Mouse (Mus musculus): ENCODE results near the gene Rps2. TPM values are rescaled to one million over a fixed set of nuclear protein-coding genes. Genes with fewer than 3 reads are reported as not detected.
"Not testable (repeated sequence)": the region's sequence is repeated elsewhere in the genome, so short reads cannot be mapped to it uniquely, and the experiment has no call there.

The Rps2 gene
- polyA plus RNA-seq (2012; rRNA removed) = 1,627 and 2,207 TPM in 2 replicates

- no peak within 1 kb of the TSS for H3K27ac ChIP-seq (ENCODE audit: insufficient read depth, low read depth, low read length)
- peaks cover 15% of the 10 kb centered on the region for H3K36me3 ChIP-seq (ENCODE audit: control insufficient read depth, insufficient read depth, low read length)
- no peaks in the 10 kb centered on the region for H3K27me3 ChIP-seq (ENCODE audit: control insufficient read depth, insufficient read depth, low read length)
- H3K4me3 ChIP-seq (ENCODE audit: low read depth, low read length) = no peak within 1 kb of the TSS
- no peak for TF ChIP-seq CTCF (IDR thresholded peaks at IDR 0.05; ENCODE audit: extremely low read depth, insufficient read length, insufficient replicate concordance, low read depth, low read length)
- TF ChIP-seq POLR2A (IDR thresholded peaks at IDR 0.05; ENCODE audit: low read depth, low read length) = no peak
- peaks cover 2% of the 10 kb centered on the region for H3K4me1 ChIP-seq (ENCODE audit: control insufficient read depth, insufficient read depth, insufficient read length, low read length)
- 80% methylated on average over 4 of the region's 4 CpGs for WGBS
Measured at GRCm38 (mm10) chr17:24717943-24718342, at the start of gene Rps2, which contains the start of gene Rnf151. Gene Rps2 (plus strand): TSS chr17:24718116. Gene Rnf151 (minus strand): TSS chr17:24718063.

GRCm38 (mm10) chr17:24669214-24669544 lies 48.7 kb upstream of the Rps2 start:
- 7% methylated on average over 15 of the region's 15 CpGs for WGBS
- Histone ChIP-seq H3K4me3 (ENCODE audit: low read depth, low read length) (peak overlapping the region; percentile 58), H3K27ac (ENCODE audit: insufficient read depth, low read depth, low read length) (peak overlapping the region; percentile 33; the same call in 1 of the 2 replicates), H3K4me1 (ENCODE audit: control insufficient read depth, insufficient read depth, insufficient read length, low read length) (peaks cover 15% of the 10 kb centered on the region; the same call in 1 of the 2 replicates)
- H3K27me3 ChIP-seq (ENCODE audit: control insufficient read depth, insufficient read depth, low read length); H3K36me3 ChIP-seq (ENCODE audit: control insufficient read depth, insufficient read depth, low read length): not testable (repeated sequence)

- H3K27me3 ChIP-seq (ENCODE audit: control insufficient read depth, insufficient read depth, low read length) = no peaks in the 10 kb centered on the region
- TF ChIP-seq CTCF (IDR thresholded peaks at IDR 0.05; ENCODE audit: extremely low read depth, insufficient read length, insufficient replicate concordance, low read depth, low read length) (peak; percentile 37; the same call in 1 of the 2 replicates), POLR2A (IDR thresholded peaks at IDR 0.05; ENCODE audit: low read depth, low read length) (peak; percentile 67; the same call in 1 of the 2 replicates)
- peak within 1 kb of the TSS; percentile 71 for H3K4me3 ChIP-seq (ENCODE audit: low read depth, low read length)
- no peaks in the 10 kb centered on the region for H3K36me3 ChIP-seq (ENCODE audit: control insufficient read depth, insufficient read depth, low read length)
- H3K27ac ChIP-seq (ENCODE audit: insufficient read depth, low read depth, low read length) = peak within 1 kb of the TSS; percentile 36
- WGBS = under 1% methylated on average over 80 of the region's 80 CpGs
- H3K4me1 ChIP-seq (ENCODE audit: control insufficient read depth, insufficient read depth, insufficient read length, low read length) = peaks cover 15% of the 10 kb centered on the region; the same call in 1 of the 2 replicates
Measured at GRCm38 (mm10) chr17:24669545-24670245, 48.2 kb upstream of the Rps2 start, which contains the start of gene Zfp598. Gene Zfp598 (plus strand): TSS chr17:24669687.

GRCm38 (mm10) chr17:24670246-24670844 lies 47.6 kb upstream of the Rps2 start:
- TF ChIP-seq CTCF (IDR thresholded peaks at IDR 0.05; ENCODE audit: extremely low read depth, insufficient read length, insufficient replicate concordance, low read depth, low read length) (no peak), POLR2A (IDR thresholded peaks at IDR 0.05; ENCODE audit: low read depth, low read length) (no peak)
- Histone ChIP-seq H3K27me3 (ENCODE audit: control insufficient read depth, insufficient read depth, low read length) (no peaks in the 10 kb centered on the region), H3K4me3 (ENCODE audit: low read depth, low read length) (peak overlapping the region; percentile 71), H3K36me3 (ENCODE audit: control insufficient read depth, insufficient read depth, low read length) (no peaks in the 10 kb centered on the region), H3K27ac (ENCODE audit: insufficient read depth, low read depth, low read length) (peak overlapping the region; percentile 36), H3K4me1 (ENCODE audit: control insufficient read depth, insufficient read depth, insufficient read length, low read length) (peaks cover 15% of the 10 kb centered on the region; the same call in 1 of the 2 replicates)
- 2% methylated on average over 8 of the region's 8 CpGs for WGBS

- no peaks in the 10 kb centered on the region for H3K27me3 ChIP-seq (ENCODE audit: control insufficient read depth, insufficient read depth, low read length)
- WGBS = 44% methylated on average over 5 of the region's 5 CpGs
- H3K36me3 ChIP-seq (ENCODE audit: control insufficient read depth, insufficient read depth, low read length) = no peaks in the 10 kb centered on the region
- peak overlapping the region; percentile 7; the same call in 1 of the 2 replicates for H3K27ac ChIP-seq (ENCODE audit: insufficient read depth, low read depth, low read length)
- no peak overlapping the region for H3K4me3 ChIP-seq (ENCODE audit: low read depth, low read length)
- TF ChIP-seq POLR2A (IDR thresholded peaks at IDR 0.05; ENCODE audit: low read depth, low read length) = no peak
- TF ChIP-seq CTCF (IDR thresholded peaks at IDR 0.05; ENCODE audit: extremely low read depth, insufficient read length, insufficient replicate concordance, low read depth, low read length) = no peak
- peaks cover 15% of the 10 kb centered on the region; the same call in 1 of the 2 replicates for H3K4me1 ChIP-seq (ENCODE audit: control insufficient read depth, insufficient read depth, insufficient read length, low read length)
Measured at GRCm38 (mm10) chr17:24671346-24671745, 46.6 kb upstream of the Rps2 start.

- Histone ChIP-seq H3K36me3 (ENCODE audit: control insufficient read depth, insufficient read depth, low read length) (peaks cover 7% of the 10 kb centered on the region), H3K4me3 (ENCODE audit: low read depth, low read length) (peak overlapping the region; percentile 22; the same call in 1 of the 2 replicates), H3K4me1 (ENCODE audit: control insufficient read depth, insufficient read depth, insufficient read length, low read length) (peaks cover 15% of the 10 kb centered on the region; the same call in 1 of the 2 replicates), H3K27ac (ENCODE audit: insufficient read depth, low read depth, low read length) (peak overlapping the region; percentile 35), H3K27me3 (ENCODE audit: control insufficient read depth, insufficient read depth, low read length) (no peaks in the 10 kb centered on the region)
- WGBS = 5% methylated on average over 5 of the region's 5 CpGs
- TF ChIP-seq POLR2A (IDR thresholded peaks at IDR 0.05; ENCODE audit: low read depth, low read length) (no peak; the same call in 1 of the 2 replicates), CTCF (IDR thresholded peaks at IDR 0.05; ENCODE audit: extremely low read depth, insufficient read length, insufficient replicate concordance, low read depth, low read length) (no peak)
Measured at GRCm38 (mm10) chr17:24672141-24672540, 45.8 kb upstream of the Rps2 start.

- peaks cover 18% of the 10 kb centered on the region for H3K4me1 ChIP-seq (ENCODE audit: control insufficient read depth, insufficient read depth, insufficient read length, low read length)
- no peak for TF ChIP-seq CTCF (IDR thresholded peaks at IDR 0.05; ENCODE audit: extremely low read depth, insufficient read length, insufficient replicate concordance, low read depth, low read length)
- no peak for TF ChIP-seq POLR2A (IDR thresholded peaks at IDR 0.05; ENCODE audit: low read depth, low read length)
- H3K4me3 ChIP-seq (ENCODE audit: low read depth, low read length) = no peak overlapping the region
- no peak overlapping the region for H3K27ac ChIP-seq (ENCODE audit: insufficient read depth, low read depth, low read length)
- no peaks in the 10 kb centered on the region for H3K27me3 ChIP-seq (ENCODE audit: control insufficient read depth, insufficient read depth, low read length)
- 73% methylated on average over 7 of the region's 7 CpGs for WGBS
- peaks cover 25% of the 10 kb centered on the region for H3K36me3 ChIP-seq (ENCODE audit: control insufficient read depth, insufficient read depth, low read length)
Measured at GRCm38 (mm10) chr17:24674277-24674676, 43.6 kb upstream of the Rps2 start.

Data from small intestine, adult 2 months (tissue).